Mouse (Mus musculus) E14TG2a.4 (cell line): ENCODE results near the gene Dus2.
"Not testable (repeated sequence)": the region's sequence is repeated elsewhere in the genome, so short reads cannot be mapped to it uniquely, and the experiment has no call there.

Experiments used
- H3K27me3 ChIP-seq: 2 replicates; pipeline ENCODE4 v1.6.1; 2014; ENCODE audit warnings: low read length, control low read depth; ENCODE audit not compliant: insufficient read depth
- H3K36me3 ChIP-seq: 2 replicates; pipeline ENCODE4 v1.6.1; 2014; ENCODE audit warnings: low read length, control low read depth; ENCODE audit not compliant: insufficient read depth
- H3K4me1 ChIP-seq: replicated peaks from 2 replicates; pipeline ENCODE4 v1.6.1; 2014; ENCODE audit warnings: low read depth, low read length, control low read depth
- H3K4me3 ChIP-seq: replicated peaks from 2 replicates; pipeline ENCODE4 v1.5.1; 2014; ENCODE audit warnings: mild to moderate bottlenecking, low read length
- H3K9me3 ChIP-seq: 2 replicates; pipeline ENCODE4 v1.6.1; 2014; ENCODE audit warnings: low read length, control low read depth
- CTCF ChIP-seq: conservative IDR thresholded peaks from 2 replicates; pipeline ENCODE4 v1.5.1; 2014; ENCODE audit warnings: low read length
- NANOG ChIP-seq: IDR thresholded peaks from 2 replicates; pipeline ENCODE4 v1.6.1; 2014; ENCODE audit warnings: borderline replicate concordance, low read length, mixed read lengths
- POU5F1 ChIP-seq: IDR thresholded peaks from 2 replicates; pipeline ENCODE4 v1.6.1; 2014; ENCODE audit warnings: low read length, borderline replicate concordance

Gene Dus2

DNA sequence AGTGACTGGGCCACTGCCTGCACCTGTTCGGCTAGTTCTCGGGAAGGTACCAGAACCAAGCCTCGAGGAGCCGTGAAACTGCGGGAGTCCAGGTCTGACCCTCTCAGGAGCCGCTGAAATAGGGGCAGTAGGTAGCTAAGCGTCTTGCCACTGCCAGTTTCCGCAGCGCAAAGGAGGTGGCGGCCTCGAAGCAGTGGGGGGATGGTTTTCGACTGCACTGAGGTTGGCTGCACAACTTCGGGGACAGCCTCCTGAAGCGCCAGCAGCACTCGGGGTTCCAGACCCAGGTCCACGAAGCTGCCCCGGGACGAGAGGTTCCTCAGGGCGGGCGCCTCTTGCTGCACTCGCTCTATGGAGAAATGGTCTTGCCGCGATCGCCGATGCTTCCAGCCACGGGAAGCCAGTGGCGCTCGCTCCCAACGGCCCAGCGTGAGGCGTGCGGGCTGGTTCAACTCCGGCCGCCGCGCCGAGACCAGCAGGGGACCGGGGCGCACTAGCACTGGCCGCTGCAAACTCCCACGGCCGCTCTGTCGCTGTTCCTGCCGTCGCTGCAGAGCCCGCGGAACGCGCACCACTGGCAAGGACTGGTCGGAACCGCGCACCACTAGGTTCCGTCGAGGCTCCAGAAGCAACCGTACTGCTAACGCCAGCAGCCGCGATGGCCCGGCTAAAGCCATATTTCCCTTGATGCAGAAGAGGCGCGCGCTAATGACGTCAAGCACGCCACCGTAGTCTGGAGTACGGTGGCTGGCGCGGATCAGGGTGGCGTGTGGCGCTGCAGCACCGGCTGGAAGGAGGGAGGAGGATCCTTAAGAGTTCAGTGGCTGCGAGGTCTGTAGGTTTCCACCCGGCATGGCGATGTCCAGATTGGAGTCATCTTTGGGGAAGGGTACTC, 19.9 kb downstream of the Dus2 start:
- TF ChIP-seq POU5F1 = no peak
- no peak for TF ChIP-seq CTCF
- TF ChIP-seq NANOG = no peak
- Histone ChIP-seq H3K4me1 (peaks cover 25% of the 10 kb centered on the region), H3K36me3 (peaks cover 35% of the 10 kb centered on the region), H3K9me3 (no peaks in the 10 kb centered on the region), H3K4me3 (peak overlapping the region; percentile 97), H3K27me3 (no peaks in the 10 kb centered on the region)

GRCm38 (mm10) chr8:106011643-106011986, 20.5 kb downstream of the Dus2 start, which contains the start of gene Ddx28:
Gene Ddx28 (minus strand): TSS chr8:106011882.
- H3K9me3 ChIP-seq = no peaks in the 10 kb centered on the region
- peak within 1 kb of the TSS; percentile 97 for H3K4me3 ChIP-seq
- H3K4me1 ChIP-seq = peaks cover 25% of the 10 kb centered on the region
- TF ChIP-seq POU5F1 = no peak
- TF ChIP-seq NANOG = no peak
- no peak for TF ChIP-seq CTCF
- no peaks in the 10 kb centered on the region for H3K27me3 ChIP-seq
- H3K36me3 ChIP-seq = peaks cover 40% of the 10 kb centered on the region

GRCm38 (mm10) chr8:106012203-106012602, 21.1 kb downstream of the Dus2 start:
- H3K4me3 ChIP-seq = peak overlapping the region; percentile 97
- H3K27me3 ChIP-seq, H3K9me3 ChIP-seq: not testable (repeated sequence)
- peaks cover 28% of the 10 kb centered on the region for H3K4me1 ChIP-seq
- peaks cover 44% of the 10 kb centered on the region for H3K36me3 ChIP-seq

- no peaks in the 10 kb centered on the region for H3K9me3 ChIP-seq
- no peak overlapping the region for H3K4me3 ChIP-seq
- H3K27me3 ChIP-seq = no peaks in the 10 kb centered on the region
- no peak for TF ChIP-seq CTCF
- no peak for TF ChIP-seq POU5F1
- no peak for TF ChIP-seq NANOG
- H3K4me1 ChIP-seq = peaks cover 17% of the 10 kb centered on the region
- H3K36me3 ChIP-seq = peaks cover 57% of the 10 kb centered on the region
Observed at GRCm38 (mm10) chr8:106016284-106016683, 25.1 kb downstream of the Dus2 start.

GRCm38 (mm10) chr8:106017130-106017529, 26.0 kb downstream of the Dus2 start:
- Histone ChIP-seq H3K4me3 (no peak overlapping the region), H3K36me3 (peaks cover 59% of the 10 kb centered on the region), H3K4me1 (peaks cover 13% of the 10 kb centered on the region), H3K9me3 (no peaks in the 10 kb centered on the region), H3K27me3 (no peaks in the 10 kb centered on the region)
- TF ChIP-seq CTCF = no peak
- no peak for TF ChIP-seq POU5F1
- no peak for TF ChIP-seq NANOG

DNA sequence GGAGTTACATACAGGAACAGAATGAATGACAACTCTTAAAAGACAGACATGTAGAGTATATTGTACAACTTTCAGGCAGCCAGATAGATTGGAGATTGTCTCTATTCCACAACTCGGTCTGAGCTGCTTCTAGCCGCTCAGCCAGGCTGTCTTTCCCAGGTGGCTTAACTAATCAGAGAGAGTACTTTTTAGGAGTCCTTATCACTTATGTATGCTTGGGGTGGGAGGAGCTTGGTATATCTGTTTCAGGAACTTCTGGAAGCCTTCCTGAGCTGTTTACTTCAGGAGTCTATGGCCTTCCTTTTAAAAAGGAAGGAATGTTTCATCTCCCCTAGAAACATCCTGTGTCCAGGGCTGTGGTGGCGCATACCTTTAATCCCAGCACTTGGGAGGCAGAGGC, 26.9 kb downstream of the Dus2 start:
- Histone ChIP-seq H3K27me3 (no peaks in the 10 kb centered on the region), H3K4me1 (peaks cover 12% of the 10 kb centered on the region), H3K36me3 (peaks cover 59% of the 10 kb centered on the region), H3K4me3 (no peak overlapping the region), H3K9me3 (no peaks in the 10 kb centered on the region)
- no peak for TF ChIP-seq NANOG
- no peak for TF ChIP-seq POU5F1
- TF ChIP-seq CTCF = no peak

GRCm38 (mm10) chr8:106022483-106022882, 31.3 kb downstream of the Dus2 start:
- no peaks in the 10 kb centered on the region for H3K9me3 ChIP-seq
- H3K27me3 ChIP-seq = no peaks in the 10 kb centered on the region
- H3K4me1 ChIP-seq = no peaks in the 10 kb centered on the region
- H3K36me3 ChIP-seq = peaks cover 63% of the 10 kb centered on the region
- no peak overlapping the region for H3K4me3 ChIP-seq
- TF ChIP-seq POU5F1 = no peak
- TF ChIP-seq NANOG = no peak
- TF ChIP-seq CTCF = peak; percentile 92

- no peaks in the 10 kb centered on the region; the same call in 1 of the 2 replicates for H3K27me3 ChIP-seq
- no peak for TF ChIP-seq NANOG
- no peak for TF ChIP-seq CTCF
- TF ChIP-seq POU5F1 = no peak
- peaks cover 8% of the 10 kb centered on the region for H3K4me1 ChIP-seq
- no peaks in the 10 kb centered on the region for H3K9me3 ChIP-seq
- H3K36me3 ChIP-seq = peaks cover 47% of the 10 kb centered on the region
- no peak overlapping the region for H3K4me3 ChIP-seq
Observed at GRCm38 (mm10) chr8:106038721-106039120, 47.6 kb downstream of the Dus2 start.
